Mouse (Mus musculus): ENCODE measurements around the gene Washc3. TPM values are rescaled to one million over a fixed set of nuclear protein-coding genes. Genes with fewer than 3 reads are reported as not detected.

Washc3 gene
- total RNA-seq, 2 experiments from 2014 or later: 20.1 to 23.0 TPM

GRCm38 (mm10) chr10:88263383-88263782 lies 62.5 kb downstream of the Washc3 start:
- Histone ChIP-seq H3K27ac (no peak overlapping the region), H3K4me3 (no peak overlapping the region)
- intact Hi-C loops (cut with DNase I): no loop called here
- no peak for DNase-seq (ENCODE audit: extremely low spot score in 1 of 2, low spot score in 2 of 2)
- TF ChIP-seq CTCF (IDR thresholded peaks at IDR 0.05): no peak

- Histone ChIP-seq H3K4me3 (no peak overlapping the region), H3K27ac (no peak overlapping the region)
- no peak for TF ChIP-seq CTCF (IDR thresholded peaks at IDR 0.05)
- intact Hi-C loops (cut with DNase I): no loop called here
- no peak for DNase-seq (ENCODE audit: extremely low spot score in 1 of 2, low spot score in 2 of 2)
Measured at GRCm38 (mm10) chr10:88274045-88274444, 73.2 kb downstream of the Washc3 start.

GRCm38 (mm10) chr10:88281699-88282098 lies 80.8 kb downstream of the Washc3 start:
- TF ChIP-seq CTCF (IDR thresholded peaks at IDR 0.05): no peak
- intact Hi-C loops (cut with DNase I): no loop called here
- H3K4me3 ChIP-seq: no peak overlapping the region
- H3K27ac ChIP-seq: no peak overlapping the region
- no peak for DNase-seq (ENCODE audit: extremely low spot score in 1 of 2, low spot score in 2 of 2)

- TF ChIP-seq CTCF (IDR thresholded peaks at IDR 0.05): no peak
- H3K27ac ChIP-seq: no peak overlapping the region
- intact Hi-C loops (cut with DNase I): no loop called here
- no peak for DNase-seq (ENCODE audit: extremely low spot score in 1 of 2, low spot score in 2 of 2)
- no peak overlapping the region for H3K4me3 ChIP-seq
Measured at GRCm38 (mm10) chr10:88284343-88284990, 83.6 kb downstream of the Washc3 start.

- no peak overlapping the region for H3K4me3 ChIP-seq
- TF ChIP-seq CTCF (IDR thresholded peaks at IDR 0.05): no peak
- no peak overlapping the region for H3K27ac ChIP-seq
- no peak for DNase-seq (ENCODE audit: extremely low spot score in 1 of 2, low spot score in 2 of 2)
- intact Hi-C loops (cut with DNase I): no loop called here
Measured at GRCm38 (mm10) chr10:88287261-88287660, 86.4 kb downstream of the Washc3 start.

GRCm38 (mm10) chr10:88288061-88288460 lies 87.2 kb downstream of the Washc3 start:
- intact Hi-C loops (cut with DNase I): no loop called here
- no peak for TF ChIP-seq CTCF (IDR thresholded peaks at IDR 0.05)
- H3K4me3 ChIP-seq: no peak overlapping the region
- no peak for DNase-seq (ENCODE audit: extremely low spot score in 1 of 2, low spot score in 2 of 2)
- H3K27ac ChIP-seq: no peak overlapping the region

- DNase-seq (ENCODE audit: extremely low spot score in 1 of 2, low spot score in 2 of 2): no peak
- intact Hi-C loops (cut with DNase I): no loop called here
- Histone ChIP-seq H3K4me3 (no peak overlapping the region), H3K27ac (no peak overlapping the region)
- TF ChIP-seq CTCF (IDR thresholded peaks at IDR 0.05): no peak
Measured at GRCm38 (mm10) chr10:88295091-88295490, 94.2 kb downstream of the Washc3 start.

Other genes with a start within 250 kb of the Washc3 start
- under 1 TPM; 0.66 to 0.82 TPM for gene Pmch, start 110.0 kb upstream of the Washc3 start, total RNA-seq (2021)
- gene Parpbp, start 54.2 kb upstream of the Washc3 start, total RNA-seq (2021): under 1 TPM; 0.54 to 0.72 TPM
- gene Nup37, start 54.1 kb upstream of the Washc3 start, total RNA-seq (2021): 1 to 10 TPM; 6.8 to 6.9 TPM
- 1 to 10 TPM; 1.1 to 1.2 TPM for gene Dram1, start 178.0 kb downstream of the Washc3 start, total RNA-seq (2021)
- 10 to 100 TPM; 66.9 to 73.3 TPM for gene Gnptab, start 178.0 kb downstream of the Washc3 start, total RNA-seq (2021)

All from left cerebral cortex, adult 2 months (tissue).